Mouse (Mus musculus) T-cell, adult 66 days (primary cell): Measurements from ENCODE around the gene Gbp3. TPM values are rescaled to one million over a fixed set of nuclear protein-coding genes. Genes with fewer than 3 reads are reported as not detected.

Experiments used
- total RNA-seq, 2 experiments: library from RNA; stranded (reverse); gene quantifications; 3 replicates in 1 of 2; 4 replicates in 1 of 2; pipeline ENCODE4 v1.2.4; 2023

Gbp3 gene
- 100 to 1,000 TPM; 159 to 167 TPM for total RNA-seq

GRCm38 (mm10) chr3:142559632-142560228 lies at the start of gene Gbp3:
Gene Gbp3 (plus strand): TSS chr3:142560026.

GRCm38 (mm10) chr3:142530087-142530953 lies 29.5 kb upstream of the Gbp3 start, which contains the start of gene Gbp7:
Gene Gbp7 (plus strand): TSS chr3:142530342.

GRCm38 (mm10) chr3:142594547-142594946 lies 34.7 kb downstream of the Gbp3 start, which contains the start of gene Gbp2b:
Gene Gbp2b (plus strand): TSS chr3:142594847.

GRCm38 (mm10) chr3:142620111-142620955 lies 60.5 kb downstream of the Gbp3 start, which contains the start of gene Gbp2:
Gene Gbp2 (plus strand): TSS chr3:142620602.

Other genes with a start within 250 kb of the Gbp3 start
- gene Pdlim5, start 164.3 kb upstream of the Gbp3 start, total RNA-seq: 10 to 100 TPM; 61.1 to 64.6 TPM
- gene Gbp5, start 66.0 kb upstream of the Gbp3 start, total RNA-seq: 10 to 100 TPM; 37.4 to 40.9 TPM
- 10 to 100 TPM; 62.2 to 71.1 TPM for gene Gbp7, start 29.7 kb upstream of the Gbp3 start, total RNA-seq
- 1 to 10 TPM; 1.1 to 1.4 TPM for gene Gbp2b, start 34.8 kb downstream of the Gbp3 start, total RNA-seq
- gene Gbp2, start 60.6 kb downstream of the Gbp3 start, total RNA-seq: 10 to 100 TPM; 44.6 to 52.5 TPM
- 1 to 10 TPM; 3.0 to 4.0 TPM for gene Kyat3, start 141.0 kb downstream of the Gbp3 start, total RNA-seq
- 10 to 100 TPM; 50.3 to 55.5 TPM for gene Gtf2b, start 205.0 kb downstream of the Gbp3 start, total RNA-seq